Mouse (Mus musculus) lung, postnatal 0 days (tissue): Measurements from ENCODE around the gene Egfl7. TPM values are rescaled to one million over a fixed set of nuclear protein-coding genes. Genes with fewer than 3 reads are reported as not detected.

Experiments
- ATAC-seq: fragments of 200-750 bp; cut with Nextera tagmentation; 2 replicates; pipeline ENCODE4 v1.8.0; 2017; ENCODE audit warnings: moderate library complexity
- DNase-seq: peaks from one replicate; pipeline ENCODE4 v3.0.0-alpha.2; 2016; ENCODE audit warnings: low spot score
- H3K27ac ChIP-seq: fragments of 300-500 bp; sonication (generic); 2 replicates; pipeline ENCODE4 v1.5.1; 2014; ENCODE audit warnings: antibody characterized with exemption, mild to moderate bottlenecking, low read length, mixed read lengths
- H3K27me3 ChIP-seq: fragments of 300-500 bp; sonication (generic); replicated peaks from 2 replicates; pipeline ENCODE4 v1.6.1; 2014; ENCODE audit warnings: low read length, mixed read lengths; ENCODE audit not compliant: insufficient read depth
- H3K36me3 ChIP-seq: fragments of 300-500 bp; sonication (generic); 2 replicates; pipeline ENCODE4 v1.6.1; 2014; ENCODE audit warnings: low read length, mixed read lengths; ENCODE audit not compliant: insufficient read depth
- H3K4me1 ChIP-seq: fragments of 300-500 bp; sonication (generic); 2 replicates; pipeline ENCODE4 v1.6.1; 2014; ENCODE audit warnings: antibody characterized with exemption, low read depth, low read length, mixed read lengths; ENCODE audit not compliant: insufficient read depth
- H3K4me2 ChIP-seq: fragments of 300-500 bp; sonication (generic); replicated peaks from 2 replicates; pipeline ENCODE4 v1.6.1; 2014; ENCODE audit warnings: low read depth, mild to moderate bottlenecking, low read length, moderate library complexity, mixed read lengths
- H3K4me3 ChIP-seq: fragments of 300-500 bp; sonication (generic); 2 replicates; pipeline ENCODE4 v1.5.1; 2014; ENCODE audit warnings: low read depth, low read length
- H3K9ac ChIP-seq: fragments of 300-500 bp; sonication (generic); replicated peaks from 2 replicates; pipeline ENCODE4 v1.6.1; 2014; ENCODE audit warnings: low read depth, mild to moderate bottlenecking
- H3K9me3 ChIP-seq: fragments of 300-500 bp; sonication (generic); 2 replicates; pipeline ENCODE4 v1.6.1; 2016; ENCODE audit warnings: low read length, mixed read lengths
- CTCF ChIP-seq: IDR thresholded peaks from 2 replicates; pipeline ENCODE4 v1.5.1; 2016; ENCODE audit warnings: antibody characterized with exemption, mild to moderate bottlenecking
- EP300 ChIP-seq: IDR thresholded peaks from 2 replicates; pipeline ENCODE4 v1.6.1; 2016; ENCODE audit warnings: antibody characterized with exemption, mild to moderate bottlenecking, control low read depth
- WGBS: fragments of 180-500 bp; shearing (Covaris S2); extraction: QIAGEN DNeasy Blood & Tissue Kit; methylation state at CpG from one replicate; pipeline ENCODE4 v1.1.7; 2014; 5-methylcytosine and 5-hydroxymethylcytosine counted together
- polyA plus RNA-seq: library from polyadenylated mRNA; unstranded; fragments of >200 nt; fragmentation: Nextera tagmentation; extraction: Ambion mirVana; gene quantifications from 2 replicates; pipeline ENCODE4 v1.2.1, GENCODE M21; 2015

The Egfl7 gene
- polyA plus RNA-seq, 1 experiment from 2014 or later, result 412 TPM

DNA sequence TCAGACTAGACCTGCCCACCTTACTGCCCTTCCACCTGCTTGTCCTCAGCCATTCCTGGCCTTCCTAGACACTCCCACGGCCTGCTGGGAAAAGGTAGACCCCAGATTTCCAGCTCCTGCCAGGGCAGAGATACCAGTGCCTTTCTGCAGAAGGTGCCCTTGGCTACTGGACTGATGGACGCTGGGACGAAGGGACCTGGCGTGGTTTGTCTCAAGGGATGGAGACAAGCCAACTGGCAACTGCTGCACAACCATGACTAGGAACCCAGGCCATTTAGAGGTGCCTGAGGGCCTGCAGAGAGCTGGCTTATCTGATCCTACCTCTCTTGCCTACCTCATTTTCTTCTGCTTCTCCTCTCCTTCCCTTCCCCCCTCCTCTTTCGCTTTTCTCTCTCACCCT, 35.1 kb downstream of the Egfl7 start:
- Histone ChIP-seq H3K9me3 (no peaks in the 10 kb centered on the region), H3K27me3 (no peaks in the 10 kb centered on the region), H3K27ac (no peak overlapping the region), H3K4me2 (no peak overlapping the region), H3K4me3 (no peak overlapping the region), H3K9ac (no peak overlapping the region), H3K36me3 (no peaks in the 10 kb centered on the region), H3K4me1 (no peaks in the 10 kb centered on the region; the same call in 1 of the 2 replicates)
- WGBS, result 77% methylated on average over 5 of the region's 5 CpGs
- ATAC-seq (no peak), DNase-seq (no peak)
- TF ChIP-seq CTCF (no peak), EP300 (no peak)

DNA sequence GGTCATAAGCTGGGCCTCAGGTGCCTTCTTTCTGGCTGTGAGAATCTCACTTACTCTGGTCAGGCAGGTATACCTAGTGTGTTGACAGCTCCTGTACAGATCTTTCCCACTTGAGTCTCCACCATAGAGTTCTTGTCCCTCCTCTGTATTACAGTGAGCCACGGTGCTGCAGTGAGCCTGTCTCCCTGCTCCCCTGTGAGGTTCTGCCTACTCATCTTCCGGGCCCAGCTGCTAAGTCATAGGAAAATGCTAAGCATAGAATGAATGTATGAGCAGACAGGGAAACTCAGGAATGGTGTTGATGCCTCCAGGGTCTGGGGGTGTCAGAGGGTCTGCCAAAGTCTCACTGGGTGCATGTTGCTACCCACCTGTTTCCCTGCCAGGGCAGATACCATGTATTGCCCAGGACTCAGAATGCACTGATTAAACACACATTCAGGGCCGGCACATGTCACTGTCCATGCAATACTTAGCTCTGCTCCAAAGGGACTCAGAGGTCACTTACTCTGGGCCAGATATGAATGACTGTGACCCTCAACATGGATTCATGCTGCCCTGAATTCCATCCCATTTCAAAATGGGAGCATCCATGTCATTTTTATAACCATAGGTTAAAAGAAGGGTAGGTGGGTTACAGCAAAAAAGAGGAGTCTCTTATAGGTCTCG, 35.8 kb downstream of the Egfl7 start:
- Histone ChIP-seq H3K27me3 (no peaks in the 10 kb centered on the region), H3K36me3 (no peaks in the 10 kb centered on the region), H3K4me1 (no peaks in the 10 kb centered on the region; the same call in 1 of the 2 replicates), H3K4me3 (no peak overlapping the region), H3K9me3 (no peaks in the 10 kb centered on the region), H3K4me2 (no peak overlapping the region), H3K27ac (no peak overlapping the region), H3K9ac (no peak overlapping the region)
- DNase-seq (no peak), ATAC-seq (no peak)
- WGBS, result 82% methylated on average over 4 of the region's 4 CpGs
- TF ChIP-seq EP300, result no peak
- TF ChIP-seq CTCF, result no peak

DNA sequence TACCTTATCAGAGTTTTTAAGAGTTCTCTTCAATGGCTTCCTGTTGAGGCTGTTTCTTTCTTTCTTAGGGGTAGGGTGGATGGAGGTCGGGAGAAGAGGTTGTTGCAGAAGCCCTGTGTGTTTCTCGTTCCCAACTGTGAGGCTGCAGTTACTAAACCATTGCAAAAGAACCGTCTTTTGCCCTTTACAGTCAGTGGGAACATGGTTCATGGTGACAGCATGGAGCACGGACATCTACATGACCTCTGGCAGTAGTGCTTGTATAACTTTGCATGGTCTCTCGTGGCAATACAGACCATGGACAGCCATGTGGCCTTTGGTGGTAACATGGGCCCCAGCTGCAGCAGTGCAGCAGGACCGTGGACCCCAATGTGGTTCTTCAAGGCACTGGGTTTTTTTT, 37.5 kb downstream of the Egfl7 start:
- Histone ChIP-seq H3K4me2 (no peak overlapping the region), H3K36me3 (no peaks in the 10 kb centered on the region), H3K27me3 (no peaks in the 10 kb centered on the region), H3K27ac (no peak overlapping the region), H3K9me3 (no peaks in the 10 kb centered on the region), H3K4me3 (no peak overlapping the region), H3K9ac (no peak overlapping the region), H3K4me1 (no peaks in the 10 kb centered on the region)
- WGBS, result 51% methylated on average over 6 of the region's 6 CpGs
- ATAC-seq (no peak), DNase-seq (no peak)
- no peak for TF ChIP-seq CTCF
- TF ChIP-seq EP300, result no peak

DNA sequence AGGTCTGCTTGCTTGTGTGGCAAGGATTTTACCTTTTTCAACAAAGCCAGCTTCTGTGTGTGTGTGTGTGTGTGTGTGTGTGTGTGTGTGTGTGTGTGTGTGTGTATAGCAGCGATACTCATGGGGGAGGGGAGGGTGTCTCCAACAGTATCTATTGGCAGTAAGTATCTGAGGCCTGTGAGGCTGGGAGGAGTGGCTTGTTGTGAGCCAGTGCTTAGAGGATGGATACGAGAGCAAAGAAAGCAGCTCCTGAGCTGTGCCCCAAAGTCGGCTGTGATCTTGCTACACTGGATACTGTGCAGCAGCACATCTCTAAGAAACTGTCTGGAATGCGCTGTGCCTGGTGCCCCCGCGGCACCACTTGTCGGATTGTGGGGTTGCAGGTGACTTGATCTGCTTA, 38.1 kb downstream of the Egfl7 start:
- Histone ChIP-seq H3K36me3 (no peaks in the 10 kb centered on the region), H3K9me3 (no peaks in the 10 kb centered on the region), H3K9ac (no peak overlapping the region), H3K4me1 (no peaks in the 10 kb centered on the region), H3K4me2 (no peak overlapping the region), H3K27ac (no peak overlapping the region), H3K27me3 (no peaks in the 10 kb centered on the region), H3K4me3 (no peak overlapping the region)
- TF ChIP-seq CTCF, result no peak
- TF ChIP-seq EP300, result no peak
- 51% methylated on average over 6 of the region's 7 CpGs for WGBS
- DNase-seq (no peak), ATAC-seq (no peak)

DNA sequence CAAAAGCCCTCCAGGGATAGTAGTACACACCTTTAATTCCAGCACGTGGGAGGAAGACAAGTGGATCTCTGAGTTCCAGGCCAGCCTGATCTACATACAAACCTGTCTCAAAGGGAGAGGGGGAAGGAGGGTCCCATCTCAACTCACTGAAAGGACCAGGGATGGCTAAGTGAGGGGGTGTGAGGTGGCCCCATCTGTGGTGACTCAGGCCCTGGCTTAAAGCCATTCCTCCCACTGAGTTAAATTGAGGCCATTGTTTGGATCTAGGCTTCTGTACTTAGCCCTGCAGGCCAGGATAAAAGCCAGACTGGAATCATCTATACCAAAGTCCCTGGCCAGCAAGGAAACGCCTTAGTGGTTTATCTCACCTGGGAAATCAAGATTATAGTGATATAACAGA, 41.4 kb downstream of the Egfl7 start:
- Histone ChIP-seq H3K4me1 (no peaks in the 10 kb centered on the region), H3K27me3 (no peaks in the 10 kb centered on the region), H3K4me2 (no peak overlapping the region), H3K9ac (no peak overlapping the region), H3K36me3 (no peaks in the 10 kb centered on the region), H3K27ac (no peak overlapping the region), H3K9me3 (no peaks in the 10 kb centered on the region), H3K4me3 (no peak overlapping the region)
- TF ChIP-seq EP300 (no peak), CTCF (no peak)
- ATAC-seq (no peak), DNase-seq (no peak)
- WGBS, result 50% methylated on average over 2 of the region's 2 CpGs

DNA sequence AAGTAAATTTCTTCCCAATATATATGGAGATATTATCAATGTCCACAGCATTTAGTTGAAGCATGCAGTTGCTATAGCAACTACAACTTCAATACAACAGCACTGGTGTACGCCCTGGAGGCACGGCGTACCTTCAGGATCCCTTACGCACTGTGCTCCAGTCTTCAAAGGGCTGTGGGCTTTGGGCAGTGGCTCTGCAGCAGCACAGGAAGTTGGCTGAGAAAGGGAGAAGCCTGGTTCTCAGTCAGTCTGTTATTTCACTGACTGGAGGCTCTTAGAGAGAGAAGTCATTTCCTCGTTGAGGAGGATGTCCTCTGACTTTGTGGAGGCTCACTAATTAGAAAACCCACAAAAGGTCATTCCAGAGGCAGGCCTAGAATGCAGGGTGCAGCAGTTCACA, 43.2 kb downstream of the Egfl7 start:
- TF ChIP-seq EP300, result no peak
- no peak for TF ChIP-seq CTCF
- WGBS, result 40% methylated on average over 5 of the region's 5 CpGs
- Histone ChIP-seq H3K27ac (no peak overlapping the region), H3K4me1 (no peaks in the 10 kb centered on the region), H3K4me3 (no peak overlapping the region), H3K4me2 (no peak overlapping the region), H3K27me3 (no peaks in the 10 kb centered on the region), H3K9me3 (no peaks in the 10 kb centered on the region), H3K9ac (no peak overlapping the region), H3K36me3 (no peaks in the 10 kb centered on the region)
- DNase-seq (no peak), ATAC-seq (no peak)

DNA sequence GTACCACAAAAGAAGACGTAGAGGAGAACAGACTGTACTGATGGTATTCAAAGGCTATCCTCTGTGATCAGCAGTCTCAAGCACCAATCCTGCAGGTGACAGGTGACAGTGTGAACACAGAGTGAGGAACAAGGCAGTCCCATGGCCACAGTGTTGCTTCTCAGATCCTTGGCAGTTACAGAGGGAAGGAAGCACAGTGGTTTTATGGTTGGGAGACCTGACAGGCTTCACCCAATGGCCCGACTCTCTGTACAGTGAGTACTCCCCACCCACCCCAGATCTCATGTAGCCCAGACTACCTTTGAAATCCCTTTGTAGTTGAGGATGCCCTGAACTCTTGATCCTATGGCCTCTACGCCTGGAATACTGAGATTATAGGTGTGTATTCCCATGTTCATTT, 45.6 kb downstream of the Egfl7 start:
- no peak overlapping the region for H3K27ac ChIP-seq
- no peaks in the 10 kb centered on the region for H3K36me3 ChIP-seq
- TF ChIP-seq CTCF, result no peak
- TF ChIP-seq EP300, result no peak
- no peak for DNase-seq
- 75% methylated on average over 3 of the region's 3 CpGs for WGBS
- H3K4me3 ChIP-seq, result no peak overlapping the region
- H3K9me3 ChIP-seq, result no peaks in the 10 kb centered on the region
- H3K27me3 ChIP-seq, result no peaks in the 10 kb centered on the region
- H3K4me1 ChIP-seq, result no peaks in the 10 kb centered on the region
- no peak for ATAC-seq
- H3K9ac ChIP-seq, result no peak overlapping the region
- no peak overlapping the region for H3K4me2 ChIP-seq
